Mouse (Mus musculus): ENCODE data around the gene Pomp. TPM values are rescaled to one million over a fixed set of nuclear protein-coding genes. Genes with fewer than 3 reads are reported as not detected.

Pomp gene
- polyA plus RNA-seq, 1 experiment from 2014 or later = 172 TPM

GRCm38 (mm10) chr5:147874491-147875065 lies 14.3 kb downstream of the Pomp start:
- ATAC-seq (ENCODE audit: low read depth) = no peak

GRCm38 (mm10) chr5:147875210-147875609 lies 14.9 kb downstream of the Pomp start:
- WGBS (ENCODE audit: insufficient replicate concordance) = 48% methylated on average over 8 of the region's 8 CpGs
- no peak overlapping the region for H3K4me2 ChIP-seq (ENCODE audit: low read depth, low read length)
- peak; percentile 31; the same call in 1 of the 2 replicates for ATAC-seq (ENCODE audit: low read depth)

More at GRCm38 (mm10) chr5:147874491-147875065, 14.3 kb downstream of the Pomp start:
- Histone ChIP-seq H3K4me3 (ENCODE audit: low read depth, low read length) (no peak overlapping the region), H3K36me3 (ENCODE audit: control insufficient read depth, insufficient read depth) (peaks cover 53% of the 10 kb centered on the region), H3K4me2 (ENCODE audit: low read depth, low read length) (no peak overlapping the region), H3K27ac (ENCODE audit: low read length) (no peak overlapping the region), H3K9ac (ENCODE audit: low read depth, low read length) (no peak overlapping the region), H3K27me3 (ENCODE audit: control insufficient read depth, insufficient read depth, low read depth, low read length) (no peaks in the 10 kb centered on the region), H3K9me3 (replicated peaks; ENCODE audit: control insufficient read depth, low read length) (no peaks in the 10 kb centered on the region), H3K4me1 (ENCODE audit: control insufficient read depth, low read depth, low read length) (peaks cover 2% of the 10 kb centered on the region)
- WGBS (ENCODE audit: insufficient replicate concordance) = 77% methylated on average over 18 of the region's 18 CpGs

GRCm38 (mm10) chr5:147877520-147877919 lies 17.3 kb downstream of the Pomp start:
- H3K27me3 ChIP-seq (ENCODE audit: control insufficient read depth, insufficient read depth, low read depth, low read length) = no peaks in the 10 kb centered on the region
- H3K36me3 ChIP-seq (ENCODE audit: control insufficient read depth, insufficient read depth) = peaks cover 57% of the 10 kb centered on the region
- H3K4me1 ChIP-seq (ENCODE audit: control insufficient read depth, low read depth, low read length) = peaks cover 10% of the 10 kb centered on the region
- no peak overlapping the region for H3K4me2 ChIP-seq (ENCODE audit: low read depth, low read length)
- WGBS (ENCODE audit: insufficient replicate concordance) = 82% methylated on average over 6 of the region's 6 CpGs
- ATAC-seq (ENCODE audit: low read depth) = no peak
- H3K4me3 ChIP-seq (ENCODE audit: low read depth, low read length) = no peak overlapping the region
- no peak overlapping the region for H3K9ac ChIP-seq (ENCODE audit: low read depth, low read length)
- peaks cover 2% of the 10 kb centered on the region; the same call in 1 of the 2 replicates for H3K9me3 ChIP-seq (replicated peaks; ENCODE audit: control insufficient read depth, low read length)
- H3K27ac ChIP-seq (ENCODE audit: low read length) = no peak overlapping the region

More at GRCm38 (mm10) chr5:147875210-147875609, 14.9 kb downstream of the Pomp start:
- 0 out of 2 replicates have a peak overlapping the region, but pooled peaks have one; percentile 16 for H3K27ac ChIP-seq (ENCODE audit: low read length)
- no peaks in the 10 kb centered on the region for H3K27me3 ChIP-seq (ENCODE audit: control insufficient read depth, insufficient read depth, low read depth, low read length)
- H3K4me1 ChIP-seq (ENCODE audit: control insufficient read depth, low read depth, low read length) = peaks cover 5% of the 10 kb centered on the region
- no peaks in the 10 kb centered on the region for H3K9me3 ChIP-seq (replicated peaks; ENCODE audit: control insufficient read depth, low read length)
- no peak overlapping the region for H3K9ac ChIP-seq (ENCODE audit: low read depth, low read length)
- H3K36me3 ChIP-seq (ENCODE audit: control insufficient read depth, insufficient read depth) = peaks cover 54% of the 10 kb centered on the region
- H3K4me3 ChIP-seq (ENCODE audit: low read depth, low read length) = no peak overlapping the region

- peak; percentile 80 for ATAC-seq (ENCODE audit: low read depth)
- no peak overlapping the region for H3K4me3 ChIP-seq (ENCODE audit: low read depth, low read length)
- no peak overlapping the region for H3K9ac ChIP-seq (ENCODE audit: low read depth, low read length)
- peaks cover 2% of the 10 kb centered on the region; the same call in 1 of the 2 replicates for H3K9me3 ChIP-seq (replicated peaks; ENCODE audit: control insufficient read depth, low read length)
- no peaks in the 10 kb centered on the region for H3K27me3 ChIP-seq (ENCODE audit: control insufficient read depth, insufficient read depth, low read depth, low read length)
- H3K27ac ChIP-seq (ENCODE audit: low read length) = peak overlapping the region; percentile 30; the same call in 1 of the 2 replicates
- peaks cover 52% of the 10 kb centered on the region for H3K36me3 ChIP-seq (ENCODE audit: control insufficient read depth, insufficient read depth)
- WGBS (ENCODE audit: insufficient replicate concordance) = 61% methylated on average over 17 of the region's 17 CpGs
- H3K4me1 ChIP-seq (ENCODE audit: control insufficient read depth, low read depth, low read length) = peaks cover 10% of the 10 kb centered on the region
- H3K4me2 ChIP-seq (ENCODE audit: low read depth, low read length) = no peak overlapping the region
These were observed 19.9 kb downstream of the Pomp start for GRCm38 (mm10) chr5:147879971-147880682.

DNA sequence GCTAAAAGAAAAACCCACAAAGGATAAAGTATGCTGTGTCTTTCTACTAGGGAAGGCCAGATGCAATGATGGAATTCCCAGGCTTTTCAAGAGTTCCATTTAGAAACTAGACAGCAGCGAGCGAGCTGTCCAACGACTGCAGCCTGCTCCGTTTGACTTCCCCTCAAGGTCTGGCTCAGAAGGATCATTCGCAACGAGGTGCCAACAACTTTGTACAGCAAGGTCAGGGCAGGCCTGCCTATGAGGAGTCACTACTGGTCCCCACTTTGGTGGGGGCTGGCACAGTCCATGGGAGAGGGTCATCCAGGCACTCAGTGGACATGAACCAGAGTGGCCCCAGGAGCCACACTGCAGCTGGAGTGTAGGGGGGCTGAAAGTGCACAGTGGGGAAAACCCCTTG lies 23.3 kb downstream of the Pomp start:
- Histone ChIP-seq H3K36me3 (ENCODE audit: control insufficient read depth, insufficient read depth) (peaks cover 34% of the 10 kb centered on the region), H3K27me3 (ENCODE audit: control insufficient read depth, insufficient read depth, low read depth, low read length) (no peaks in the 10 kb centered on the region), H3K27ac (ENCODE audit: low read length) (no peak overlapping the region), H3K9me3 (replicated peaks; ENCODE audit: control insufficient read depth, low read length) (peaks cover 2% of the 10 kb centered on the region; the same call in 1 of the 2 replicates), H3K4me2 (ENCODE audit: low read depth, low read length) (no peak overlapping the region), H3K4me1 (ENCODE audit: control insufficient read depth, low read depth, low read length) (peaks cover 14% of the 10 kb centered on the region), H3K4me3 (ENCODE audit: low read depth, low read length) (no peak overlapping the region), H3K9ac (ENCODE audit: low read depth, low read length) (no peak overlapping the region)
- ATAC-seq (ENCODE audit: low read depth) = no peak
- 92% methylated on average over 6 of the region's 6 CpGs for WGBS (ENCODE audit: insufficient replicate concordance)

- Histone ChIP-seq H3K27me3 (ENCODE audit: control insufficient read depth, insufficient read depth, low read depth, low read length) (no peaks in the 10 kb centered on the region), H3K27ac (ENCODE audit: low read length) (peak overlapping the region; percentile 82), H3K36me3 (ENCODE audit: control insufficient read depth, insufficient read depth) (peaks cover 13% of the 10 kb centered on the region), H3K4me2 (ENCODE audit: low read depth, low read length) (peak overlapping the region; percentile 34), H3K9me3 (replicated peaks; ENCODE audit: control insufficient read depth, low read length) (no peaks in the 10 kb centered on the region), H3K4me1 (ENCODE audit: control insufficient read depth, low read depth, low read length) (peaks cover 28% of the 10 kb centered on the region), H3K4me3 (ENCODE audit: low read depth, low read length) (no peak overlapping the region), H3K9ac (ENCODE audit: low read depth, low read length) (no peak overlapping the region)
- WGBS (ENCODE audit: insufficient replicate concordance) = 28% methylated on average over 10 of the region's 12 CpGs
- ATAC-seq (ENCODE audit: low read depth) = peak; percentile 92
These were observed 28.3 kb downstream of the Pomp start for GRCm38 (mm10) chr5:147888313-147889297.

DNA sequence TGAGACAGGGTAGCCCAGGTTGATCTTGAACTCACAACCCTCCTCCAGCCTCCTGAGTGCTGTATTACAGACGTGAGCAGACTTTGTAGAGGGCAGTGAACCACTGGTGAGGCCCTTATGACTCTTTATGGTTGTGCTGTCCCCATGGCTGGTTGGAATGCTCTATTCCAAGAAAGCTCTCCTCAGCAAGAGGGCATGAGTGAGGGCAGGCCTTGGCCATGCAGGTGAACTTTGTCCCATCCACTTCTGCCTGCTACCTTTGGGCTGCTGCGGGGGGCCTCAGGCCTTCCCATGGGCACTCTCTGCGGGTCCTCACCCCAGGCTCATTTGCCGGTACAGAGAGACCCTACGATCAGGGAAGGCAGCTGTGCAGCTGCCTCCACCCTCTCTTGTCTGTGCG lies 32.5 kb downstream of the Pomp start:
- WGBS (ENCODE audit: insufficient replicate concordance) = 25% methylated on average over 6 of the region's 6 CpGs
- H3K9ac ChIP-seq (ENCODE audit: low read depth, low read length) = peak overlapping the region; percentile 84
- peak overlapping the region; percentile 81 for H3K4me3 ChIP-seq (ENCODE audit: low read depth, low read length)
- H3K9me3 ChIP-seq (replicated peaks; ENCODE audit: control insufficient read depth, low read length) = no peaks in the 10 kb centered on the region
- H3K27ac ChIP-seq (ENCODE audit: low read length) = peak overlapping the region; percentile 86
- peak overlapping the region; percentile 78 for H3K4me2 ChIP-seq (ENCODE audit: low read depth, low read length)
- no peaks in the 10 kb centered on the region; the same call in 1 of the 2 replicates for H3K36me3 ChIP-seq (ENCODE audit: control insufficient read depth, insufficient read depth)
- no peaks in the 10 kb centered on the region for H3K27me3 ChIP-seq (ENCODE audit: control insufficient read depth, insufficient read depth, low read depth, low read length)
- no peak for ATAC-seq (ENCODE audit: low read depth)
- H3K4me1 ChIP-seq (ENCODE audit: control insufficient read depth, low read depth, low read length) = peaks cover 40% of the 10 kb centered on the region

- Histone ChIP-seq H3K4me3 (ENCODE audit: low read depth, low read length) (peak overlapping the region; percentile 81), H3K27me3 (ENCODE audit: control insufficient read depth, insufficient read depth, low read depth, low read length) (no peaks in the 10 kb centered on the region), H3K27ac (ENCODE audit: low read length) (peak overlapping the region; percentile 86), H3K4me2 (ENCODE audit: low read depth, low read length) (peak overlapping the region; percentile 78), H3K9me3 (replicated peaks; ENCODE audit: control insufficient read depth, low read length) (no peaks in the 10 kb centered on the region), H3K4me1 (ENCODE audit: control insufficient read depth, low read depth, low read length) (peaks cover 38% of the 10 kb centered on the region), H3K36me3 (ENCODE audit: control insufficient read depth, insufficient read depth) (no peaks in the 10 kb centered on the region; the same call in 1 of the 2 replicates), H3K9ac (ENCODE audit: low read depth, low read length) (peak overlapping the region; percentile 84)
- WGBS (ENCODE audit: insufficient replicate concordance) = 7% methylated on average over 9 of the region's 9 CpGs
- 0 out of 2 replicates have a peak, but pooled peaks have one; percentile 5 for ATAC-seq (ENCODE audit: low read depth)
These were observed 32.9 kb downstream of the Pomp start for GRCm38 (mm10) chr5:147893143-147893542.

Measured in liver, embryonic 16.5 days (tissue).